Mouse (Mus musculus): ENCODE results near the gene Acox2. TPM values are rescaled to one million over a fixed set of nuclear protein-coding genes. Genes with fewer than 3 reads are reported as not detected.
A peak's percentile ranks its signal among the peaks of the same experiment; 100 is the strongest.

The Acox2 gene
- polyA plus RNA-seq, 1 experiment from 2014 or later: not detected

DNA sequence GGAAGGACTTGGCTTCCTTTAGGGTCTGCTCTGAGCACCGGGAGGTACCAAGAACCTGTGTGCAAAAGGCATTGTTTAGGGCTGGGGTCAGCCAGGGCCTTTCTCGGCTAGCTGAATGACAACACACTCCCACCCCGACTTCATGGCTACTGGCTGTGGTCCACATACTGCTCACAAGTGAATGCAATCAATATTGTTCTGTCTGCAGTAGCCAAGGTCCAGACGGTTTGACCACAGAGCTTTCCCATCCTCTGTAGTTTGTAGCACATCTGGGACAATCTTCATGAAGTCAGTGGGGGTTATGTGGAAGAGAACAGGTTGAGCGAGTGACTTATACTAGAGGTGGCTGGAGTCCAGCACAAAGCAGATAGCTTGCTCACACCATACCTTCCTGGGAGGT lies 2.3 kb downstream of the Acox2 start:
- Histone ChIP-seq H3K9me3 (ENCODE audit: control insufficient read depth, low read length) (no peaks in the 10 kb centered on the region), H3K27me3 (ENCODE audit: control insufficient read depth, insufficient read depth, low read length) (no peaks in the 10 kb centered on the region), H3K27ac (replicated peaks; ENCODE audit: low read depth, low read length) (no peak overlapping the region), H3K36me3 (ENCODE audit: control insufficient read depth, insufficient read depth, low read length) (no peaks in the 10 kb centered on the region), H3K9ac (replicated peaks; ENCODE audit: low read length) (no peak overlapping the region), H3K4me3 (replicated peaks; ENCODE audit: low read depth, low read length) (no peak overlapping the region), H3K4me1 (ENCODE audit: control insufficient read depth, insufficient read depth, low read length) (no peaks in the 10 kb centered on the region), H3K4me2 (ENCODE audit: low read length) (no peak overlapping the region)
- no peak for DNase-seq
- no peak for ATAC-seq (ENCODE audit: low FRiP score, low TSS enrichment)
- 84% methylated on average over 5 of the region's 5 CpGs for WGBS

DNA sequence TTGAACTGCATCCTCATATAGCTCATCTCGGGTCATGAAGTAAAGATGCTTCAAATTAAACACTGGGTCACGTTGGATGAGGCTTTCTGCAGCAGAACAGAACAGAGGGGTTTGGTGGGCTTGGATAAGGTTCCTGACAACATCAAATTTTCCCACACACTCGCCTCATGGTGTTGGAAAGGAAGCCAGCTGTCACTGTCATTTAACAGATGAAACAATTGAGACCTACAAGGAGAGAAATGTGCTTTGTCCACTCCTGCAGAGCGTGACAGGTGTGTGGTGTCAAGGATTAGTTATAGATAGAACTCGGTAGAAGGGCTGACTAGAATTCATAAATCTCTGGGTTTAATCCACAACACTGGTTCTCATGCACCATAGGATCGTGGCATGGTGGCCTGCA lies 3.1 kb downstream of the Acox2 start:
- Histone ChIP-seq H3K4me2 (ENCODE audit: low read length) (no peak overlapping the region), H3K27me3 (ENCODE audit: control insufficient read depth, insufficient read depth, low read length) (no peaks in the 10 kb centered on the region), H3K9ac (replicated peaks; ENCODE audit: low read length) (no peak overlapping the region), H3K27ac (replicated peaks; ENCODE audit: low read depth, low read length) (no peak overlapping the region), H3K9me3 (ENCODE audit: control insufficient read depth, low read length) (no peaks in the 10 kb centered on the region), H3K4me3 (replicated peaks; ENCODE audit: low read depth, low read length) (no peak overlapping the region), H3K36me3 (ENCODE audit: control insufficient read depth, insufficient read depth, low read length) (no peaks in the 10 kb centered on the region), H3K4me1 (ENCODE audit: control insufficient read depth, insufficient read depth, low read length) (no peaks in the 10 kb centered on the region)
- ATAC-seq (ENCODE audit: low FRiP score, low TSS enrichment) (no peak), DNase-seq (no peak)
- 61% methylated on average over 6 of the region's 6 CpGs for WGBS

DNA sequence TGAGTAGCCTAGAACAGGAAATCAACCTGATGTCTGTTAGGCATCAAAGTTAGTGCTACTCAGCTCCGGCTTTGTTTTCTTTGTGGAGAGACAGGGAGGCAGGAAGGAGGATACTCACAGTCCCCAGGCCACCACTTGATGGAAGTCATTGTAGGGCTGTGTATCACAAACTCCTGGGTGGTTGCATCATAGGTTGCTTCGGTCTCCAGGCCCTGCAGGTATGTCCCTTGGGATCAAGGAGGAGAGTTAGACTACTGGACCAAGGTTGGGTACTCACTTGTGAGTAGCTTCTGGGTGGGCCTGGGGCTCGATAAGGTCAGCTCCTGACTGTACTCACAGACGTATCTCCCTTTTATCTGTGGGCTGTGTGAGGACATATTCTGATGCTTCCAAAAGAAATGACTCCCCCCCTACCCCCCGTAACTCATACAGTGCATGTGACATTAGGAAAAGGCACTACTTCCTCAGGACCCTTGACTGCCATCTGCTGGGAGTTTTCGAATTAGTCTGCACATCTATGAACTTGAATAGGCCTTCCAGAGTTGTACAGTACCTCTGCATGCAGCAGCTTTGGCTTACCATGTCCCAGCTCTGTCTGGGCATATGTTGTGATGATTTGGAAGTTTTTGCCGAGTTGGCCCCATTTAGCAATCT lies 4.0 kb downstream of the Acox2 start:
- H3K4me1 ChIP-seq (ENCODE audit: control insufficient read depth, insufficient read depth, low read length): no peaks in the 10 kb centered on the region
- WGBS: 80% methylated on average over 7 of the region's 7 CpGs
- H3K27me3 ChIP-seq (ENCODE audit: control insufficient read depth, insufficient read depth, low read length): no peaks in the 10 kb centered on the region
- H3K4me3 ChIP-seq (replicated peaks; ENCODE audit: low read depth, low read length): no peak overlapping the region
- H3K4me2 ChIP-seq (ENCODE audit: low read length): no peak overlapping the region
- no peak overlapping the region for H3K27ac ChIP-seq (replicated peaks; ENCODE audit: low read depth, low read length)
- no peaks in the 10 kb centered on the region for H3K9me3 ChIP-seq (ENCODE audit: control insufficient read depth, low read length)
- H3K9ac ChIP-seq (replicated peaks; ENCODE audit: low read length): no peak overlapping the region
- peak; percentile 80 for DNase-seq
- ATAC-seq (ENCODE audit: low FRiP score, low TSS enrichment): peak; percentile 38; the same call in 1 of the 2 replicates
- no peaks in the 10 kb centered on the region for H3K36me3 ChIP-seq (ENCODE audit: control insufficient read depth, insufficient read depth, low read length)

DNA sequence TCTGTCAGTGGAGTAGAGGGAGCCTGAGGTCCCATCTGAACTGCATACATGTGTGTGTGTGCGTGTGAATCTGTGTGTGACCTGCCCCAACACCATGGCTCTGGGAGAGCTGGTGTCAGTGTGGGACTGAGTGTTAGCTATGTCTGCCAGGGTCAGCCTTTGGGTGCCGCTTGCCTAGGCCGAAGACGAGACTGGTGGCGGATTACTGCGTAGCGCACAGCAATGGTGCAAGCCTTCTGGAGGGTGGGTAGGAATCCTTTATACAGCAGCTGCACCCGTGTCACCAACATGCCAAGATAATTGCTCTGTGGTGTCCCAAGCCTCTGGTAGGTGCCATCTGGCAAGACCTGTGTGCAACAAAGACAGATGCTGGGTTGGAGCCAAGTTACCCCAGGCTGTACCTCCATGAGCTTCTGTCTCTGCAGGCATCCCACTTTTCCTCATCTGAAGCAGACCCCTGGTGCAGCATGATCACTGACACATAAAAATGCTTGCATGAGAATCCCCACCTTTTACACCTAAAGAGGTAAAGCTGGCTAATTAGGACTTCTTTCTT lies 7.7 kb downstream of the Acox2 start:
- Histone ChIP-seq H3K27ac (replicated peaks; ENCODE audit: low read depth, low read length) (no peak overlapping the region), H3K27me3 (ENCODE audit: control insufficient read depth, insufficient read depth, low read length) (no peaks in the 10 kb centered on the region), H3K4me1 (ENCODE audit: control insufficient read depth, insufficient read depth, low read length) (no peaks in the 10 kb centered on the region), H3K36me3 (ENCODE audit: control insufficient read depth, insufficient read depth, low read length) (no peaks in the 10 kb centered on the region), H3K9ac (replicated peaks; ENCODE audit: low read length) (no peak overlapping the region), H3K9me3 (ENCODE audit: control insufficient read depth, low read length) (no peaks in the 10 kb centered on the region), H3K4me2 (ENCODE audit: low read length) (no peak overlapping the region), H3K4me3 (replicated peaks; ENCODE audit: low read depth, low read length) (no peak overlapping the region)
- DNase-seq: no peak
- ATAC-seq (ENCODE audit: low FRiP score, low TSS enrichment): no peak
- WGBS: 91% methylated on average over 8 of the region's 8 CpGs

DNA sequence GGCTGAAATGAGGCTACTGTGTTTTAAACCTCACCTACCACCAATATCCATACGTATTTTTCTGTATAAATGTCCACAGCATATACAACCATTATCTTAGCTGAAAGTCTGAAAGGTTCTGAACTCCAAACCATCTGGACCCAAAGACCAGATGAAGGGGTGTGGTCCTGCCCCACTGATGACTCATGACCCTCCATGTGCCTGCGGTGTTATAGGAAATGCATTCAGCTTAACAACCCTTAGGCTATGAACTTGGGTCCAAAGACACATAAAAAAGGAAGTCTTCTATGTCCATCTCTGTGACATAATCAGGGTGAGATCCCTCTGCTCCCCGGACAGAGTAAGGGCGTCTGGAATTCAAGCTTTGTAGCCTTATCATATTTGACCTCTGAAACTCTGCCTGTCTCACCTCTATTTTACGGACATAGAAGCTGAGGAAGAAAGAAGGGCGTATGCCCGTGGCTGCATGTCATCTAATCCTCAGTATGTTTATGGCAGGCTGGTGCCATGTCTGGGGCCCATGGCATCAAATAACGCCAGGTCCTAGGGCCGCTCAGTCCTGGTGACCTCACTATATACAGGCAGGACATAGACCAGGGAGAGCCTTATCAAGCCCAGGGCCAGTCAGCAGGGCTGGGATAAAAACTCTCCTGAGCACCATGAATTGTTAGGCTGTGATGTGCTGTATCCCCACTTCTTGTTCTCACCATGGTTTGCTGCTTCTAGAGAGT lies 8.8 kb downstream of the Acox2 start:
- Histone ChIP-seq H3K4me3 (replicated peaks; ENCODE audit: low read depth, low read length) (no peak overlapping the region), H3K27me3 (ENCODE audit: control insufficient read depth, insufficient read depth, low read length) (no peaks in the 10 kb centered on the region), H3K4me1 (ENCODE audit: control insufficient read depth, insufficient read depth, low read length) (no peaks in the 10 kb centered on the region), H3K4me2 (ENCODE audit: low read length) (no peak overlapping the region), H3K9me3 (ENCODE audit: control insufficient read depth, low read length) (no peaks in the 10 kb centered on the region), H3K27ac (replicated peaks; ENCODE audit: low read depth, low read length) (no peak overlapping the region), H3K36me3 (ENCODE audit: control insufficient read depth, insufficient read depth, low read length) (no peaks in the 10 kb centered on the region), H3K9ac (replicated peaks; ENCODE audit: low read length) (no peak overlapping the region)
- ATAC-seq (ENCODE audit: low FRiP score, low TSS enrichment): no peak
- 91% methylated on average over 9 of the region's 9 CpGs for WGBS
- DNase-seq: no peak

DNA sequence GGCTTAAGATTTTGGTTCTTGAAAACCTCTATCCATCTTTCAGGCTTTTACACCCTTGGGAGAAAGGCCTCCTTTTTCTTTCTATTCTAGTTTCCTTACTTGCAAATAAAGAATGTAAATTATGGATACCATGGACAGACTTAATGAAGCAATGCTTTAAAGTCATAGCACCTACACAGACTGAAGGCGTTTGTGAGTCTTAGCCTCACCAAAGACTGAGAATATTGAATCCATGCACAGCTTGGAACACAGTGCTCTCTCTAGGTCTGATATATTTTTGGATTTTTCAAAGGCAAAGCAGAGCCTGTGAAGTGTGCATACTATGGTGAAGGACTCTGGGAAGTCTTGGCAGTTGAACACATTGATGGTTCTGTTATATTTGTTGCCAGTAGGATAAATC lies 9.9 kb downstream of the Acox2 start:
- Histone ChIP-seq H3K27ac (replicated peaks; ENCODE audit: low read depth, low read length) (no peak overlapping the region), H3K27me3 (ENCODE audit: control insufficient read depth, insufficient read depth, low read length) (no peaks in the 10 kb centered on the region), H3K4me1 (ENCODE audit: control insufficient read depth, insufficient read depth, low read length) (no peaks in the 10 kb centered on the region), H3K9me3 (ENCODE audit: control insufficient read depth, low read length) (no peaks in the 10 kb centered on the region), H3K36me3 (ENCODE audit: control insufficient read depth, insufficient read depth, low read length) (no peaks in the 10 kb centered on the region), H3K4me2 (ENCODE audit: low read length) (no peak overlapping the region), H3K4me3 (replicated peaks; ENCODE audit: low read depth, low read length) (no peak overlapping the region), H3K9ac (replicated peaks; ENCODE audit: low read length) (no peak overlapping the region)
- WGBS: 85% methylated on average over 1 of the region's 1 CpGs
- no peak for ATAC-seq (ENCODE audit: low FRiP score, low TSS enrichment)
- DNase-seq: no peak

DNA sequence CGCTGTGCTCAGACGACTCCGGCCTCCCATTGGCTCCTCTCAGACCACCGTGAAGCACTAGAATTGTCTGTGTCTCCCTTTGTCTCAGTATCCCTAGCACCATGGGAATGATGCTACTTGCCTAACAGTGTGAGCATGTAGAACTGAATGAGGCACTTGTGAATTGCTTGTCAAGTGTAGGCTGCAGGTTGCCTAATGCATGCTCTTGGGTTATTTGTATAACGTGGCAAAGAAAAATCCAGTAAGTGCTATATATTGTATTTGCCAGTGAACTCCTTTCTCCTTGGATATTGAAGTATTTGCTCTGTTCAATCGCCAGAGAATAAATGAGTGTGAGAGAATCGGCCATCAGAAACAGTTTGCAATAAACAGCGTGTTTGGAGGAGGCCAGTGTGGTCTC lies 12.3 kb downstream of the Acox2 start:
- Histone ChIP-seq H3K27ac (replicated peaks; ENCODE audit: low read depth, low read length) (no peak overlapping the region), H3K4me2 (ENCODE audit: low read length) (no peak overlapping the region), H3K9ac (replicated peaks; ENCODE audit: low read length) (no peak overlapping the region), H3K36me3 (ENCODE audit: control insufficient read depth, insufficient read depth, low read length) (no peaks in the 10 kb centered on the region), H3K4me3 (replicated peaks; ENCODE audit: low read depth, low read length) (no peak overlapping the region), H3K9me3 (ENCODE audit: control insufficient read depth, low read length) (no peaks in the 10 kb centered on the region), H3K27me3 (ENCODE audit: control insufficient read depth, insufficient read depth, low read length) (no peaks in the 10 kb centered on the region), H3K4me1 (ENCODE audit: control insufficient read depth, insufficient read depth, low read length) (0 out of 2 replicates have a peak, but pooled peaks cover 7% of the 10 kb centered on the region)
- 85% methylated on average over 8 of the region's 8 CpGs for WGBS
- DNase-seq (no peak), ATAC-seq (ENCODE audit: low FRiP score, low TSS enrichment) (no peak)

DNA sequence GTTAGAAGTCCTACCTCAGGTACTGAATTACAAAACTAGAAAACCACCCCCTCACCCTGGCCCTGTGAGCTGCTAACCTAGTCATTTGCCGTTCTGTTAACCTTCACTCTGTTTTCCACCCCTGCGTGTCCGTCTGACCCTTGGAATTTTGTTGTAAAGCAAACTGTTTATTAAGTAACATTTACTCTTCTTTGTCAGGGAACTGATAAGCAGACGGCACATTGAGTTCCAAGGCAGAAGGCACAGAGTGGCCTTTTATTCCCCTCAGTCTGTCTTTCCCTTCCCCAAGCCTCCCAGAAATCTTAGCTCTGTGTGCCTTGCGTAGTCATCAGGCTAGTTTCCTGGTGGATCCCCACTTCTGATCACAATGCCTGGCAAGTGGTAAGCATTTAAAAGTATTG lies 14.9 kb downstream of the Acox2 start:
- ATAC-seq (ENCODE audit: low FRiP score, low TSS enrichment) (no peak), DNase-seq (no peak)
- Histone ChIP-seq H3K9me3 (ENCODE audit: control insufficient read depth, low read length) (no peaks in the 10 kb centered on the region), H3K27ac (replicated peaks; ENCODE audit: low read depth, low read length) (no peak overlapping the region), H3K9ac (replicated peaks; ENCODE audit: low read length) (no peak overlapping the region), H3K4me1 (ENCODE audit: control insufficient read depth, insufficient read depth, low read length) (0 out of 2 replicates have a peak, but pooled peaks cover 7% of the 10 kb centered on the region), H3K27me3 (ENCODE audit: control insufficient read depth, insufficient read depth, low read length) (no peaks in the 10 kb centered on the region), H3K4me3 (replicated peaks; ENCODE audit: low read depth, low read length) (no peak overlapping the region), H3K36me3 (ENCODE audit: control insufficient read depth, insufficient read depth, low read length) (no peaks in the 10 kb centered on the region), H3K4me2 (ENCODE audit: low read length) (no peak overlapping the region)
- 86% methylated on average over 5 of the region's 5 CpGs for WGBS

Data from midbrain, embryonic 14.5 days (tissue).